Mouse (Mus musculus) forebrain, embryonic 16.5 days (tissue): ENCODE results near the gene Disp1. TPM values are rescaled to one million over a fixed set of nuclear protein-coding genes. Genes with fewer than 3 reads are reported as not detected.

Experiments
- ATAC-seq: fragments of 200-750 bp; cut with Nextera tagmentation; 2 replicates; pipeline ENCODE4 v1.8.0; 2017; ENCODE audit warnings: mild to moderate bottlenecking, moderate library complexity
- H3K27ac ChIP-seq: fragments of 300-500 bp; sonication (generic); 2 replicates; pipeline ENCODE4 v1.5.1; 2014; ENCODE audit warnings: low read length, control low read depth
- H3K27me3 ChIP-seq: fragments of 300-500 bp; sonication (generic); replicated peaks from 2 replicates; pipeline ENCODE4 v1.6.1; 2014; ENCODE audit warnings: low read length; ENCODE audit not compliant: control insufficient read depth, insufficient read depth
- H3K36me3 ChIP-seq: fragments of 300-500 bp; sonication (generic); 2 replicates; pipeline ENCODE4 v1.6.1; 2014; ENCODE audit not compliant: control insufficient read depth, insufficient read depth
- H3K4me1 ChIP-seq: fragments of 300-500 bp; sonication (generic); replicated peaks from 2 replicates; pipeline ENCODE4 v1.6.1; 2014; ENCODE audit warnings: low read length; ENCODE audit not compliant: control insufficient read depth, insufficient read depth
- H3K4me2 ChIP-seq: fragments of 300-500 bp; sonication (generic); 2 replicates; pipeline ENCODE4 v1.6.1; 2014; ENCODE audit warnings: mild to moderate bottlenecking, low read length, control low read depth
- H3K4me3 ChIP-seq: fragments of 300-500 bp; sonication (generic); replicated peaks from 2 replicates; pipeline ENCODE4 v1.5.1; 2014; ENCODE audit warnings: mild to moderate bottlenecking, low read length, control low read depth
- H3K9ac ChIP-seq: fragments of 300-500 bp; sonication (generic); replicated peaks from 2 replicates; pipeline ENCODE4 v1.6.1; 2014; ENCODE audit warnings: low read depth, low read length, control low read depth
- H3K9me3 ChIP-seq: fragments of 300-500 bp; sonication (generic); 2 replicates; pipeline ENCODE4 v1.6.1; 2016; ENCODE audit warnings: low read length; ENCODE audit not compliant: control insufficient read depth
- WGBS: fragments of 180-500 bp; shearing (Covaris S2); extraction: QIAGEN DNeasy Blood & Tissue Kit; methylation state at CpG from one replicate; pipeline ENCODE4 v1.1.7; 2014; 5-methylcytosine and 5-hydroxymethylcytosine counted together
- polyA plus RNA-seq: library from polyadenylated mRNA; unstranded; fragments of >200 nt; fragmentation: Nextera tagmentation; extraction: Ambion mirVana; gene quantifications from 2 replicates; pipeline ENCODE4 v1.2.1, GENCODE M21; 2015

The Disp1 gene
- polyA plus RNA-seq, 1 experiment from 2014 or later: 6.4 TPM

- Histone ChIP-seq H3K4me1 (no peaks in the 10 kb centered on the region), H3K9me3 (no peaks in the 10 kb centered on the region), H3K9ac (no peak overlapping the region), H3K27ac (no peak overlapping the region), H3K36me3 (no peaks in the 10 kb centered on the region), H3K4me3 (no peak overlapping the region), H3K4me2 (no peak overlapping the region), H3K27me3 (no peaks in the 10 kb centered on the region)
- ATAC-seq: no peak
- WGBS: 18% methylated on average over 2 of the region's 2 CpGs
These were observed 16.6 kb upstream of the Disp1 start for GRCm38 (mm10) chr1:183237901-183238300.

GRCm38 (mm10) chr1:183236460-183236859 is 15.1 kb upstream of the Disp1 start:
- H3K27ac ChIP-seq: no peak overlapping the region
- no peaks in the 10 kb centered on the region for H3K9me3 ChIP-seq
- no peak overlapping the region for H3K4me2 ChIP-seq
- H3K9ac ChIP-seq: no peak overlapping the region
- no peak overlapping the region for H3K4me3 ChIP-seq
- H3K27me3 ChIP-seq: no peaks in the 10 kb centered on the region
- H3K36me3 ChIP-seq: no peaks in the 10 kb centered on the region
- WGBS: 90% methylated on average over 5 of the region's 5 CpGs
- ATAC-seq: no peak
- H3K4me1 ChIP-seq: no peaks in the 10 kb centered on the region

- H3K27ac ChIP-seq: no peak overlapping the region
- no peak overlapping the region for H3K4me2 ChIP-seq
- 81% methylated on average over 11 of the region's 11 CpGs for WGBS
These were observed 12.4 kb upstream of the Disp1 start for GRCm38 (mm10) chr1:183233679-183234174.

GRCm38 (mm10) chr1:183232985-183233678 is 11.8 kb upstream of the Disp1 start:
- Histone ChIP-seq H3K9ac (no peak overlapping the region), H3K36me3 (no peaks in the 10 kb centered on the region), H3K27ac (no peak overlapping the region), H3K4me2 (no peak overlapping the region), H3K4me1 (no peaks in the 10 kb centered on the region), H3K27me3 (no peaks in the 10 kb centered on the region), H3K9me3 (no peaks in the 10 kb centered on the region), H3K4me3 (no peak overlapping the region)
- no peak for ATAC-seq
- WGBS: 79% methylated on average over 7 of the region's 7 CpGs

More at GRCm38 (mm10) chr1:183233679-183234174, 12.4 kb upstream of the Disp1 start:
- no peaks in the 10 kb centered on the region for H3K4me1 ChIP-seq
- ATAC-seq: no peak
- H3K27me3 ChIP-seq: no peaks in the 10 kb centered on the region
- H3K36me3 ChIP-seq: no peaks in the 10 kb centered on the region
- no peaks in the 10 kb centered on the region for H3K9me3 ChIP-seq
- H3K4me3 ChIP-seq: no peak overlapping the region
- H3K9ac ChIP-seq: no peak overlapping the region

- Histone ChIP-seq H3K4me3 (no peak overlapping the region), H3K9me3 (no peaks in the 10 kb centered on the region)
- WGBS: 85% methylated on average over 7 of the region's 7 CpGs
These were observed 6.1 kb upstream of the Disp1 start for GRCm38 (mm10) chr1:183227469-183227868.

GRCm38 (mm10) chr1:183219021-183219420 is 2.3 kb downstream of the Disp1 start:
- H3K4me3 ChIP-seq: no peak overlapping the region
- no peaks in the 10 kb centered on the region for H3K36me3 ChIP-seq
- no peak overlapping the region for H3K9ac ChIP-seq
- peaks cover 19% of the 10 kb centered on the region for H3K4me1 ChIP-seq
- H3K4me2 ChIP-seq: no peak overlapping the region
- 89% methylated on average over 6 of the region's 6 CpGs for WGBS
- H3K9me3 ChIP-seq: no peaks in the 10 kb centered on the region
- ATAC-seq: no peak
- no peaks in the 10 kb centered on the region for H3K27me3 ChIP-seq
- no peak overlapping the region for H3K27ac ChIP-seq

More at GRCm38 (mm10) chr1:183227469-183227868, 6.1 kb upstream of the Disp1 start:
- H3K27ac ChIP-seq: no peak overlapping the region
- ATAC-seq: no peak
- no peaks in the 10 kb centered on the region for H3K27me3 ChIP-seq
- no peaks in the 10 kb centered on the region for H3K36me3 ChIP-seq
- H3K9ac ChIP-seq: no peak overlapping the region
- no peaks in the 10 kb centered on the region for H3K4me1 ChIP-seq
- H3K4me2 ChIP-seq: no peak overlapping the region

GRCm38 (mm10) chr1:183216691-183217090 is 4.6 kb downstream of the Disp1 start:
- no peaks in the 10 kb centered on the region for H3K27me3 ChIP-seq
- H3K4me1 ChIP-seq: peaks cover 23% of the 10 kb centered on the region
- H3K27ac ChIP-seq: no peak overlapping the region
- H3K4me2 ChIP-seq: no peak overlapping the region
- WGBS: 67% methylated on average over 4 of the region's 4 CpGs
- ATAC-seq: no peak
- no peaks in the 10 kb centered on the region for H3K9me3 ChIP-seq
- H3K9ac ChIP-seq: no peak overlapping the region
- no peak overlapping the region for H3K4me3 ChIP-seq
- no peaks in the 10 kb centered on the region for H3K36me3 ChIP-seq

GRCm38 (mm10) chr1:183215706-183216105 is 5.6 kb downstream of the Disp1 start:
- 88% methylated on average over 6 of the region's 6 CpGs for WGBS
- H3K27me3 ChIP-seq: no peaks in the 10 kb centered on the region

GRCm38 (mm10) chr1:183213850-183214249 is 7.5 kb downstream of the Disp1 start:
- H3K4me2 ChIP-seq: no peak overlapping the region
- no peak for ATAC-seq
- H3K27me3 ChIP-seq: no peaks in the 10 kb centered on the region
- H3K36me3 ChIP-seq: no peaks in the 10 kb centered on the region
- no peak overlapping the region for H3K9ac ChIP-seq
- no peak overlapping the region for H3K27ac ChIP-seq
- H3K9me3 ChIP-seq: no peaks in the 10 kb centered on the region
- no peak overlapping the region for H3K4me3 ChIP-seq
- 87% methylated on average over 6 of the region's 6 CpGs for WGBS
- H3K4me1 ChIP-seq: peaks cover 8% of the 10 kb centered on the region; the same call in 1 of the 2 replicates

More at GRCm38 (mm10) chr1:183215706-183216105, 5.6 kb downstream of the Disp1 start:
- H3K4me2 ChIP-seq: no peak overlapping the region
- no peak overlapping the region for H3K4me3 ChIP-seq
- H3K9ac ChIP-seq: no peak overlapping the region
- peaks cover 17% of the 10 kb centered on the region for H3K4me1 ChIP-seq
- H3K36me3 ChIP-seq: no peaks in the 10 kb centered on the region
- no peaks in the 10 kb centered on the region for H3K9me3 ChIP-seq
- no peak overlapping the region for H3K27ac ChIP-seq
- ATAC-seq: no peak
